Mouse (Mus musculus) heart, postnatal 36 days (tissue): ENCODE results near the gene Hacl1. TPM values are rescaled to one million over a fixed set of nuclear protein-coding genes. Genes with fewer than 3 reads are reported as not detected.

ENCODE experiments used
- total RNA-seq, 2 experiments: library from RNA; stranded (reverse); gene quantifications; 2 replicates each; pipeline ENCODE4 v1.2.3; 2021

Gene Hacl1
- total RNA-seq, 2 experiments from 2014 or later, result 12.2 to 12.7 TPM

Other genes starting within 250 kb of the Hacl1 start
- 10 to 100 TPM; 56.4 to 60.6 TPM for gene Sh3bp5, start 205.2 kb downstream of the Hacl1 start, total RNA-seq
- gene Eaf1, start 146.9 kb downstream of the Hacl1 start, total RNA-seq, result 10 to 100 TPM; 10.4 to 12.1 TPM
- 1 to 10 TPM; 8.4 to 9.3 TPM for gene Mettl6, start 146.2 kb downstream of the Hacl1 start, total RNA-seq
- 1 to 10 TPM; 6.0 to 9.9 TPM for gene Colq, start 49.9 kb downstream of the Hacl1 start, total RNA-seq
- gene Gm49387, start 408 bp downstream of the Hacl1 start, total RNA-seq, result 1 to 10 TPM in 1 of 2 experiments, under 1 TPM in 1; 0.33 to 1.7 TPM
- 10 to 100 TPM in 1 of 2 experiments, 1 to 10 TPM in 1; 9.3 to 12.3 TPM for gene Btd, start 258 bp downstream of the Hacl1 start, total RNA-seq
- 10 to 100 TPM; 23.3 to 28.3 TPM for gene Ankrd28, start 189.4 kb upstream of the Hacl1 start, total RNA-seq